Mouse (Mus musculus): Measurements from ENCODE around the gene Fadd. TPM values are rescaled to one million over a fixed set of nuclear protein-coding genes. Genes with fewer than 3 reads are reported as not detected.

Gene Fadd
- total RNA-seq, 2 experiments from 2014 or later: 3.1 to 3.9 TPM

- intact Hi-C loops (cut with DNase I; ENCODE audit: low total_unique reads): loop anchor here (2.0 kb wide), 1 partner anchor 189 kb away; no protein-coding TSS in a partner anchor
- peak; percentile 74 for DNase-seq
Measured at GRCm38 (mm10) chr7:144585648-144586047, 3.4 kb upstream of the Fadd start.

- intact Hi-C loops (cut with DNase I; ENCODE audit: low total_unique reads): no loop called here
- DNase-seq: peak; percentile 49
Measured at GRCm38 (mm10) chr7:144583619-144584018, 1.4 kb upstream of the Fadd start.

- intact Hi-C loops (cut with DNase I; ENCODE audit: low total_unique reads): no loop called here
- peak; percentile 84 for DNase-seq
Measured at GRCm38 (mm10) chr7:144581559-144582283, 542 bp downstream of the Fadd start.

GRCm38 (mm10) chr7:144577876-144578275 lies 4.4 kb downstream of the Fadd start:
- no peak for DNase-seq
- intact Hi-C loops (cut with DNase I; ENCODE audit: low total_unique reads): loop anchor here (10.0 kb wide), 1 partner anchor 113 kb away; no protein-coding TSS in a partner anchor

GRCm38 (mm10) chr7:144572234-144572633 lies 10.0 kb downstream of the Fadd start:
- intact Hi-C loops (cut with DNase I; ENCODE audit: low total_unique reads): loop anchor here (10.0 kb wide), 1 partner anchor 107 kb away; no protein-coding TSS in a partner anchor
- DNase-seq: no peak

GRCm38 (mm10) chr7:144571598-144571997 lies 10.7 kb downstream of the Fadd start:
- no peak for DNase-seq
- intact Hi-C loops (cut with DNase I; ENCODE audit: low total_unique reads): loop anchor here (10.0 kb wide), 1 partner anchor 107 kb away; no protein-coding TSS in a partner anchor

GRCm38 (mm10) chr7:144569428-144569827 lies 12.8 kb downstream of the Fadd start:
- intact Hi-C loops (cut with DNase I; ENCODE audit: low total_unique reads): no loop called here
- peak; percentile 56 for DNase-seq

GRCm38 (mm10) chr7:144568091-144568490 lies 14.2 kb downstream of the Fadd start:
- intact Hi-C loops (cut with DNase I; ENCODE audit: low total_unique reads): no loop called here
- no peak for DNase-seq

GRCm38 (mm10) chr7:144566921-144567682 lies 15.2 kb downstream of the Fadd start:
- DNase-seq: no peak
- intact Hi-C loops (cut with DNase I; ENCODE audit: low total_unique reads): no loop called here

GRCm38 (mm10) chr7:144563456-144564155 lies 18.7 kb downstream of the Fadd start:
- DNase-seq: no peak
- intact Hi-C loops (cut with DNase I; ENCODE audit: low total_unique reads): no loop called here

- DNase-seq: no peak
- intact Hi-C loops (cut with DNase I; ENCODE audit: low total_unique reads): no loop called here
Measured at GRCm38 (mm10) chr7:144562016-144562415, 20.2 kb downstream of the Fadd start.

GRCm38 (mm10) chr7:144560594-144560993 lies 21.7 kb downstream of the Fadd start:
- intact Hi-C loops (cut with DNase I; ENCODE audit: low total_unique reads): no loop called here
- no peak for DNase-seq

GRCm38 (mm10) chr7:144558552-144558951 lies 23.7 kb downstream of the Fadd start:
- no peak for DNase-seq
- intact Hi-C loops (cut with DNase I; ENCODE audit: low total_unique reads): no loop called here

GRCm38 (mm10) chr7:144554123-144554472 lies 28.2 kb downstream of the Fadd start:
- no peak for DNase-seq
- intact Hi-C loops (cut with DNase I; ENCODE audit: low total_unique reads): no loop called here

GRCm38 (mm10) chr7:144553237-144554122 lies 28.8 kb downstream of the Fadd start, which contains the start of gene Ppfia1:
TSS of gene Ppfia1 (minus strand) at chr7:144553729.
- intact Hi-C loops (cut with DNase I; ENCODE audit: low total_unique reads): no loop called here
- peak; percentile 99 for DNase-seq

GRCm38 (mm10) chr7:144552274-144552673 lies 30.0 kb downstream of the Fadd start:
- intact Hi-C loops (cut with DNase I; ENCODE audit: low total_unique reads): no loop called here
- DNase-seq: no peak

- intact Hi-C loops (cut with DNase I; ENCODE audit: low total_unique reads): no loop called here
- DNase-seq: no peak
Measured at GRCm38 (mm10) chr7:144550811-144551210, 31.5 kb downstream of the Fadd start.

GRCm38 (mm10) chr7:144549904-144550566 lies 32.2 kb downstream of the Fadd start:
- intact Hi-C loops (cut with DNase I; ENCODE audit: low total_unique reads): no loop called here
- no peak for DNase-seq

- intact Hi-C loops (cut with DNase I; ENCODE audit: low total_unique reads): no loop called here
- peak; percentile 53 for DNase-seq
Measured at GRCm38 (mm10) chr7:144545231-144545630, 37.0 kb downstream of the Fadd start.
